Mouse (Mus musculus) stomach, postnatal 0 days (tissue): ENCODE measurements around the gene Anapc1. TPM values are rescaled to one million over a fixed set of nuclear protein-coding genes. Genes with fewer than 3 reads are reported as not detected.

ENCODE experiments used
- ATAC-seq: fragments of 200-750 bp; cut with Nextera tagmentation; 2 replicates; pipeline ENCODE4 v1.8.0; 2017; ENCODE audit not compliant: low FRiP score, low TSS enrichment
- DNase-seq: peaks from one replicate; pipeline ENCODE4 v3.0.0-alpha.2; 2016; ENCODE audit warnings: low spot score
- H3K27ac ChIP-seq: fragments of 300-500 bp; sonication (generic); replicated peaks from 2 replicates; pipeline ENCODE4 v1.5.1; 2014; ENCODE audit warnings: mild to moderate bottlenecking, control low read depth
- H3K27me3 ChIP-seq: fragments of 300-500 bp; sonication (generic); 2 replicates; pipeline ENCODE4 v1.6.1; 2014; ENCODE audit warnings: low read length; ENCODE audit not compliant: control insufficient read depth, insufficient read depth
- H3K36me3 ChIP-seq: fragments of 300-500 bp; sonication (generic); 2 replicates; pipeline ENCODE4 v1.6.1; 2014; ENCODE audit warnings: low read length, mixed read lengths; ENCODE audit not compliant: control insufficient read depth, insufficient read depth
- H3K4me1 ChIP-seq: fragments of 300-500 bp; sonication (generic); replicated peaks from 2 replicates; pipeline ENCODE4 v1.6.1; 2014; ENCODE audit warnings: antibody characterized with exemption; ENCODE audit not compliant: control insufficient read depth, insufficient read depth
- H3K4me2 ChIP-seq: fragments of 300-500 bp; sonication (generic); replicated peaks from 2 replicates; pipeline ENCODE4 v1.6.1; 2014; ENCODE audit warnings: low read depth, mild to moderate bottlenecking, control low read depth, moderate library complexity
- H3K4me3 ChIP-seq: fragments of 300-500 bp; sonication (generic); 2 replicates; pipeline ENCODE4 v1.5.1; 2014; ENCODE audit warnings: low read depth, low read length, control low read depth
- H3K9ac ChIP-seq: fragments of 300-500 bp; sonication (generic); 2 replicates; pipeline ENCODE4 v1.6.1; 2014; ENCODE audit warnings: mild to moderate bottlenecking, low read length, control low read depth, mixed read lengths
- H3K9me3 ChIP-seq: fragments of 300-500 bp; sonication (generic); 2 replicates; pipeline ENCODE4 v1.6.1; 2016; ENCODE audit warnings: low read length; ENCODE audit not compliant: control insufficient read depth
- CTCF ChIP-seq: IDR thresholded peaks from 2 replicates; pipeline ENCODE4 v1.5.1; 2016; ENCODE audit warnings: antibody characterized with exemption, low read depth, mild to moderate bottlenecking, moderate library complexity
- EP300 ChIP-seq: optimal IDR thresholded peaks from 2 replicates; pipeline ENCODE3; 2016; ENCODE audit warnings: antibody characterized with exemption
- WGBS: fragments of 180-500 bp; shearing (Covaris S2); extraction: QIAGEN DNeasy Blood & Tissue Kit; methylation state at CpG from one replicate; pipeline ENCODE4 v1.1.7; 2014; 5-methylcytosine and 5-hydroxymethylcytosine counted together
- polyA plus RNA-seq: library from polyadenylated mRNA; unstranded; fragments of >200 nt; fragmentation: Nextera tagmentation; extraction: Ambion mirVana; gene quantifications from 2 replicates; pipeline ENCODE4 v1.2.1, GENCODE M21; 2015

Anapc1 gene
- 12.0 and 13.3 TPM in 2 replicates for polyA plus RNA-seq

GRCm38 (mm10) chr2:128686921-128687557 lies at the start of gene Anapc1:
TSS of gene Anapc1 (minus strand) at chr2:128687391.
- ATAC-seq (peak; percentile 97), DNase-seq (peak; percentile 92)
- Histone ChIP-seq H3K4me1 (no peaks in the 10 kb centered on the region; the same call in 1 of the 2 replicates), H3K36me3 (peaks cover 4% of the 10 kb centered on the region; the same call in 1 of the 2 replicates), H3K27me3 (no peaks in the 10 kb centered on the region), H3K27ac (peak within 1 kb of the TSS; percentile 76), H3K4me3 (peak within 1 kb of the TSS; percentile 80), H3K9me3 (no peaks in the 10 kb centered on the region), H3K4me2 (peak within 1 kb of the TSS; percentile 68), H3K9ac (peak within 1 kb of the TSS; percentile 98)
- under 1% methylated on average over 58 of the region's 58 CpGs for WGBS
- TF ChIP-seq CTCF = no peak
- no peak for TF ChIP-seq EP300

- Histone ChIP-seq H3K27me3 (no peaks in the 10 kb centered on the region), H3K9me3 (no peaks in the 10 kb centered on the region), H3K4me2 (no peak overlapping the region), H3K36me3 (0 out of 2 replicates have a peak, but pooled peaks cover under 1% of the 10 kb centered on the region), H3K27ac (no peak overlapping the region), H3K9ac (no peak overlapping the region), H3K4me1 (no peaks in the 10 kb centered on the region; the same call in 1 of the 2 replicates), H3K4me3 (no peak overlapping the region)
- no peak for ATAC-seq
- DNase-seq = no peak
- WGBS = 30% methylated on average over 3 of the region's 3 CpGs
- TF ChIP-seq EP300 (no peak), CTCF (no peak)
Measured at GRCm38 (mm10) chr2:128735089-128735488, 47.9 kb upstream of the Anapc1 start.

GRCm38 (mm10) chr2:128731951-128732350 lies 44.8 kb upstream of the Anapc1 start:
- ATAC-seq = no peak
- Histone ChIP-seq H3K9me3 (no peaks in the 10 kb centered on the region), H3K9ac (no peak overlapping the region), H3K4me2 (no peak overlapping the region), H3K36me3 (0 out of 2 replicates have a peak, but pooled peaks cover 2% of the 10 kb centered on the region), H3K4me1 (no peaks in the 10 kb centered on the region; the same call in 1 of the 2 replicates), H3K27ac (no peak overlapping the region), H3K4me3 (no peak overlapping the region), H3K27me3 (no peaks in the 10 kb centered on the region)
- no peak for DNase-seq
- 70% methylated on average over 1 of the region's 1 CpGs for WGBS
- TF ChIP-seq EP300 = no peak
- no peak for TF ChIP-seq CTCF

- no peaks in the 10 kb centered on the region; the same call in 1 of the 2 replicates for H3K4me1 ChIP-seq
- H3K36me3 ChIP-seq = 0 out of 2 replicates have a peak, but pooled peaks cover 2% of the 10 kb centered on the region
- no peaks in the 10 kb centered on the region for H3K27me3 ChIP-seq
- H3K9me3 ChIP-seq = no peaks in the 10 kb centered on the region
- 51% methylated on average over 10 of the region's 10 CpGs for WGBS
- no peak overlapping the region for H3K4me3 ChIP-seq
- TF ChIP-seq CTCF = no peak
- no peak overlapping the region for H3K4me2 ChIP-seq
- H3K9ac ChIP-seq = no peak overlapping the region
- no peak for DNase-seq
- H3K27ac ChIP-seq = no peak overlapping the region
- ATAC-seq = 0 out of 2 replicates have a peak, but pooled peaks have one; percentile 49
Measured at GRCm38 (mm10) chr2:128731514-128731913, 44.3 kb upstream of the Anapc1 start.

- 72% methylated on average over 7 of the region's 7 CpGs for WGBS
- Histone ChIP-seq H3K9ac (no peak overlapping the region), H3K9me3 (no peaks in the 10 kb centered on the region), H3K36me3 (0 out of 2 replicates have a peak, but pooled peaks cover 2% of the 10 kb centered on the region), H3K4me2 (no peak overlapping the region), H3K4me1 (no peaks in the 10 kb centered on the region), H3K27ac (no peak overlapping the region), H3K27me3 (no peaks in the 10 kb centered on the region), H3K4me3 (no peak overlapping the region)
- ATAC-seq (no peak), DNase-seq (no peak)
- TF ChIP-seq CTCF = no peak
- no peak for TF ChIP-seq EP300
Measured at GRCm38 (mm10) chr2:128729141-128729540, 42.0 kb upstream of the Anapc1 start.

GRCm38 (mm10) chr2:128728066-128728465 lies 40.9 kb upstream of the Anapc1 start:
- no peak for ATAC-seq
- Histone ChIP-seq H3K27me3 (no peaks in the 10 kb centered on the region), H3K4me3 (no peak overlapping the region), H3K36me3 (0 out of 2 replicates have a peak, but pooled peaks cover 2% of the 10 kb centered on the region), H3K27ac (no peak overlapping the region), H3K4me2 (no peak overlapping the region), H3K4me1 (no peaks in the 10 kb centered on the region), H3K9ac (no peak overlapping the region), H3K9me3 (no peaks in the 10 kb centered on the region)
- DNase-seq = no peak
- TF ChIP-seq CTCF = no peak
- 67% methylated on average over 4 of the region's 4 CpGs for WGBS
